Mouse (Mus musculus): ENCODE data around the gene Apol11b.
"Not testable (repeated sequence)": the region's sequence is repeated elsewhere in the genome, so short reads cannot be mapped to it uniquely, and the experiment has no call there.

GRCm38 (mm10) chr15:77674081-77674480 lies 31.0 kb upstream of the Apol11b start:
- not testable (repeated sequence) for TF ChIP-seq ZNF384 (IDR thresholded peaks at IDR 0.05; ENCODE audit: low read depth, low read length); MAFK (IDR thresholded peaks at IDR 0.05; ENCODE audit: insufficient read depth, low read depth, low read length); ZC3H11A (IDR thresholded peaks at IDR 0.05; ENCODE audit: borderline replicate concordance, low read depth, low read length); HCFC1 (IDR thresholded peaks at IDR 0.05; ENCODE audit: borderline replicate concordance, insufficient read depth, low read length)
